In the genomic region with DNA sequence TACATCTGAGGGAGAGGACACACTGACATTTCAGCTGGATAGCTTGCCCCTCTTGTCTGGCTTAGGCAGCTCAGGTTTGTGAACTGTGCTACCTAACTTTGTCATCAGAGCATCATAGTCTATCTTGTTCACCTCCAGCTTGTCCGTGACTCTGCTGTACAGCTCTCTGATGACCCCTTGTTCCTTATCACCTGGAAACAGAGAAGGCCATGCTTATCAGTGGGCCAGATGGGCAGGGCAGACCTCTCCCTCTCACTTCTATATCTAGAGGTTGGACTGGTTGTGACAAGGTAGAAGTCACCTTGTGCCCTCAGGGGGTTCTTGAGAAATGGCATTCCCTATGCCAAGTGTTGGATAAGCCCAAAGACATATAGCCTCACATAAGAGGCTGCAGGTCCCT, we compare ENCODE assay signal across 13 mouse cellular contexts.
"Had no signal": no experiment of that assay in that cellular context is flagged by ENCODE, and none has a peak within 500 bp of the region (broad histone marks: within the 10 kb centered on the region; RNA-seq: fewer than 3 reads in every experiment).

No protein-coding gene starts in this region.

- H3K36me3 ChIP-seq: limb, embryonic 15.5 days; midbrain, embryonic 10.5 days; midbrain, embryonic 15.5 days; neural tube, embryonic 12.5 days had no signal

- ATAC-seq: midbrain, embryonic 15.5 days had no signal

- H3K4me1 ChIP-seq: limb, embryonic 15.5 days; midbrain, embryonic 10.5 days; midbrain, embryonic 15.5 days; neural tube, embryonic 12.5 days had no signal

- H3K9ac ChIP-seq: limb, embryonic 15.5 days; lung, embryonic 14.5 days; midbrain, embryonic 15.5 days; neural tube, embryonic 12.5 days had no signal

- H3K4me2 ChIP-seq: limb, embryonic 15.5 days; lung, embryonic 14.5 days; midbrain, embryonic 15.5 days; neural tube, embryonic 12.5 days had no signal

- DNase-seq: kidney, adult 18-20 months; kidney, postnatal 14 days; lung, embryonic 14.5 days; lung, postnatal 10 days; lung, postnatal 4 days; thymus, adult 2 months; thymus, postnatal 25 days had no signal

- H3K27me3 ChIP-seq: limb, embryonic 15.5 days; midbrain, embryonic 15.5 days; neural tube, embryonic 12.5 days had no signal

- H3K4me3 ChIP-seq: left cerebral cortex, adult 2 months; limb, embryonic 15.5 days; midbrain, embryonic 10.5 days; midbrain, embryonic 15.5 days; neural tube, embryonic 12.5 days had no signal

- H3K27ac ChIP-seq: left cerebral cortex, adult 2 months; limb, embryonic 15.5 days; midbrain, embryonic 10.5 days; midbrain, embryonic 15.5 days; neural tube, embryonic 12.5 days; stomach, postnatal 0 days had no signal

- H3K9me3 ChIP-seq: limb, embryonic 15.5 days; midbrain, embryonic 10.5 days; midbrain, embryonic 15.5 days; neural tube, embryonic 12.5 days had no signal
